Mouse (Mus musculus) stomach, embryonic 15.5 days (tissue): Measurements from ENCODE around the gene Lgals3bp. TPM values are rescaled to one million over a fixed set of nuclear protein-coding genes. Genes with fewer than 3 reads are reported as not detected.

ENCODE experiments used
- ATAC-seq: fragments of 200-750 bp; cut with Nextera tagmentation; 2 replicates; pipeline ENCODE4 v1.8.0; 2017; ENCODE audit warnings: low read depth, moderate number of reproducible peaks, moderate TSS enrichment; ENCODE audit not compliant: insufficient read depth, low FRiP score
- H3K27ac ChIP-seq: fragments of 300-500 bp; sonication (generic); 2 replicates; pipeline ENCODE4 v1.5.1; 2015; ENCODE audit warnings: mild to moderate bottlenecking, inconsistent platforms
- H3K27me3 ChIP-seq: fragments of 300-500 bp; sonication (generic); replicated peaks from 2 replicates; pipeline ENCODE4 v1.6.1; 2015; ENCODE audit warnings: inconsistent platforms
- H3K36me3 ChIP-seq: fragments of 300-500 bp; sonication (generic); 2 replicates; pipeline ENCODE4 v1.6.1; 2015; ENCODE audit warnings: inconsistent platforms
- H3K4me1 ChIP-seq: fragments of 300-500 bp; sonication (generic); 2 replicates; pipeline ENCODE4 v1.6.1; 2015; ENCODE audit warnings: inconsistent platforms
- H3K4me2 ChIP-seq: fragments of 300-500 bp; sonication (generic); 2 replicates; pipeline ENCODE4 v1.6.1; 2015; ENCODE audit warnings: mild to moderate bottlenecking, inconsistent platforms
- H3K4me3 ChIP-seq: fragments of 300-500 bp; sonication (generic); replicated peaks from 2 replicates; pipeline ENCODE4 v1.5.1; 2015; ENCODE audit warnings: inconsistent platforms
- H3K9ac ChIP-seq: fragments of 300-500 bp; sonication (generic); 2 replicates; pipeline ENCODE4 v1.6.1; 2015; ENCODE audit warnings: inconsistent platforms
- H3K9me3 ChIP-seq: fragments of 300-500 bp; sonication (generic); 2 replicates; pipeline ENCODE4 v1.6.1; 2016; ENCODE audit warnings: inconsistent platforms
- WGBS: fragments of 180-500 bp; shearing (Covaris S2); methylation state at CpG from one replicate; pipeline ENCODE4 v1.1.7; 2015; 5-methylcytosine and 5-hydroxymethylcytosine counted together
- polyA plus RNA-seq: library from polyadenylated mRNA; unstranded; fragments of >200 nt; fragmentation: Nextera tagmentation; extraction: Ambion mirVana; gene quantifications from 2 replicates; pipeline ENCODE4 v1.2.1, GENCODE M21; 2015

Gene Lgals3bp
- polyA plus RNA-seq, 1 experiment from 2014 or later: 67.4 TPM

DNA sequence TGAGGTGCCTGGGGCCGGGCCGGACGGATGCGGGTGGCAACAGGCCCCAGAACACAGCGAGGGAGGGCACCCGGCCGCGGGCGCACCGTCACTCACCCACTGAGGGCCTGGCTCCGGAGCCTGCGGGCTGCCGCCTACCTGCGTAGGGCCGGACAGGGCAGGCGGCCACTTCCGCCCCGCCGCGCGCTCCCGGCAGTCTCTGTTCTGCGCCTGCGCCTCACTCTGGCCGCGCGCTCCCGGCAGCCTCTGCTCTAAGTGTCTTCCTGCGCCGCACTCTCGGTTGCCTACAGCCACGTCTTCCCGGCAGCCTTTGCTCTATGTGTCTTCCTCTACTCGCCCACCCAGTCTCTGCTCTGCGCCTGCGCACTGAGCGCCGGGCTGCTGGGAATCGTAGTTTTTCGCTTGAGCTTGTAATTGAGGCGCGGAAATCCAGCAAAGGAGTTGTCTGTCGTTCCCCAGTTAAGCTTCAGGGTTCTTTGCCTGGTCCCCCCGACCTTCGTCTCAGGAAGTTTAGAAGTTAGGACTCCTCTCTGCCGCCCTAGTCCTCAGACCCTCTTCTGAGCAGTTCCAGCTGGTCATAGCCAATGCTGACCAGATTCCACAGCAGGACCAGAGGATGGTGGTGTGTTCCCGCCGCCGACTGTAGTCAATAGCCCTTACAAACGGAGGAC lies 17.1 kb upstream of the Lgals3bp start, which contains the start of gene Cant1:
Gene Cant1, minus strand, starts transcription at position 253 of the 671 bp plus-strand sequence.
- H3K9ac ChIP-seq: peak within 1 kb of the TSS; percentile 67
- H3K4me1 ChIP-seq: peaks cover 31% of the 10 kb centered on the region
- H3K27ac ChIP-seq: peak within 1 kb of the TSS; percentile 64
- no peaks in the 10 kb centered on the region for H3K27me3 ChIP-seq
- H3K9me3 ChIP-seq: no peaks in the 10 kb centered on the region
- H3K4me3 ChIP-seq: peak within 1 kb of the TSS; percentile 91
- under 1% methylated on average over 50 of the region's 50 CpGs for WGBS
- H3K4me2 ChIP-seq: peak within 1 kb of the TSS; percentile 81
- peak; percentile 95 for ATAC-seq
- 0 out of 2 replicates have a peak, but pooled peaks cover 10% of the 10 kb centered on the region for H3K36me3 ChIP-seq

DNA sequence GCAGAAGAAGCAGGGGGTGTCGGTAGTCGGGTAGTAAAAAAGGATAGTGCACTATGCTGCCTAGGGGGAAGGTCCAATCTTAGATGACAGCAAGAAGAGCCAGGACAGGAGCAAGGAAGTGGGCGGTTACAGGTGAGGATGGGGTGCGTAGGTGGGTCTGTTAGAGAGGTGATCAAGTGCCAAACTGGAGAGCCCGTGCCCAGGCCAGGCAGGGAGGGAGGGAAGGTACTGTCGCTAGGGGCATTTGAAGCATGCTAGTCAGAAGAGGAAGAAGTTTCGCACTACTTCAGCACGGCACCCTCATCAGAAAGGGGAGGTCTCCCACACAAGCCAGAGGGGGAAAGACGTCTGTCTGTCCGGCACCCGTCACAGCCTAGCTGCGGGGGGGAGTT lies 16.5 kb upstream of the Lgals3bp start:
- peak overlapping the region; percentile 91 for H3K4me3 ChIP-seq
- H3K36me3 ChIP-seq: 0 out of 2 replicates have a peak, but pooled peaks cover 10% of the 10 kb centered on the region
- peak; percentile 12 for ATAC-seq
- peaks cover 26% of the 10 kb centered on the region for H3K4me1 ChIP-seq
- no peaks in the 10 kb centered on the region for H3K9me3 ChIP-seq
- H3K9ac ChIP-seq: peak overlapping the region; percentile 67
- peak overlapping the region; percentile 64 for H3K27ac ChIP-seq
- peak overlapping the region; percentile 81 for H3K4me2 ChIP-seq
- no peaks in the 10 kb centered on the region for H3K27me3 ChIP-seq
- WGBS: 5% methylated on average over 12 of the region's 12 CpGs

DNA sequence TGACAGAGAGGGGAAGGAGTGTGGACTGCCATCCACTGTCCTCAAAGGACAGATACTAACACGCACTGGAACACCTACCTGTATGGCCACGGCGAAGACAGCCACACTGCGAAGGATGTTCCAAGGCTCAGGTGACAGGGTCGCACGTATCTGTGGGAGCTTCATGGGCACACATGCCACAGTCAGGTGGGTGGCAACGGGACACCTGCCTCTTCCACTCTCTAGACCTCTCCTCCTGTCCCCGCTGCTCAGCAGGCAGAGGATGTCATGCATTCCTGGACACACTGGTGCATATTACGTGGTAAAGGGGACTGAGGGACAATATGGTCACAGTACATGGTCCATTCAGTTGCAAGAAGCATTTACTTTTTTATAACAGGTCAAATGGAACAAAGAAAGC lies 15.6 kb upstream of the Lgals3bp start:
- no peak for ATAC-seq
- Histone ChIP-seq H3K4me1 (peaks cover 25% of the 10 kb centered on the region), H3K27me3 (no peaks in the 10 kb centered on the region), H3K9me3 (no peaks in the 10 kb centered on the region), H3K36me3 (0 out of 2 replicates have a peak, but pooled peaks cover 10% of the 10 kb centered on the region), H3K9ac (peak overlapping the region; percentile 67), H3K27ac (no peak overlapping the region), H3K4me2 (peak overlapping the region; percentile 81), H3K4me3 (peak overlapping the region; percentile 91; the same call in 1 of the 2 replicates)
- 93% methylated on average over 9 of the region's 9 CpGs for WGBS

DNA sequence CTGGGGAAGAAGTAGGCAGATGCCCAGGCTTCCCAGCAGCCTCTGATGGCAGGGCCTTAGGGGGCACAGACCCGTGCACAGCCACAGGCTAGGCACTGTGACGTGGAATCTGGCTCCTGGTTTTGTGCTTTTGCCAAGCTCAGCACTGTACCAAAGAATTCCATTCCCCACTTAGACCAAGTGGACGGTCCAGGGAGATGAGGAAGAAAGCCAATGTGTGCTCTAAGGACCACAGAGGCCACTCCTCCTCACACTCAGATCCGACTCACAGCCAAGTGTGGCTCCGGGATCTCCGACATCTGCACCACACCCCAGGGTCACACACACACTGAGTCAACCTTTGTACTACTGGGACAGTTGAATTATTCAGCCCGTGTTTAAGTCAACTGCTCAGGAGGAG lies 14.2 kb upstream of the Lgals3bp start:
- Histone ChIP-seq H3K4me1 (peaks cover 27% of the 10 kb centered on the region), H3K27ac (peak overlapping the region; percentile 65), H3K4me3 (no peak overlapping the region), H3K27me3 (no peaks in the 10 kb centered on the region), H3K9ac (no peak overlapping the region), H3K4me2 (peak overlapping the region; percentile 8; the same call in 1 of the 2 replicates), H3K36me3 (0 out of 2 replicates have a peak, but pooled peaks cover 10% of the 10 kb centered on the region), H3K9me3 (no peaks in the 10 kb centered on the region)
- 79% methylated on average over 7 of the region's 7 CpGs for WGBS
- ATAC-seq: no peak

DNA sequence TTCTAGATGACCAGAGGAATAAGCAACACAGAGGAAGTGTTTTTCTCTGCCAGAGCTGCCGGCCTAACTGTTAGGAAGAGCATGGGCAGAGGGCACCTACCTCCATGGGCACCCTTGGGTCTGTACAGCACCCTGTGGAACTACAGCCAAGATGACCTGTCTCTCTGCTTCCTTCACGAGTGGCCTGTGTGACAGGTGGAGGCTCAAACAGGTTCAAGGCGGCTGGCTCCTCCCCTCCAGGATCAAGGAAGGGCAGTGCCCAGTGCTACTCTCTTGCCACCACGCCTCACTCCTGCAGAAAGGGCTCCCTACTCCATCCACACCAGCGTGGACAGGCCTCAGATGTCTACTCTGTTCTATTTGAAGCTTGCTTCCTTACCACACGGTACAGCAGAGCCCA lies 13.7 kb upstream of the Lgals3bp start:
- no peak overlapping the region for H3K4me3 ChIP-seq
- no peaks in the 10 kb centered on the region for H3K9me3 ChIP-seq
- ATAC-seq: no peak
- H3K9ac ChIP-seq: no peak overlapping the region
- no peaks in the 10 kb centered on the region for H3K27me3 ChIP-seq
- no peak overlapping the region for H3K27ac ChIP-seq
- H3K4me2 ChIP-seq: no peak overlapping the region
- H3K4me1 ChIP-seq: peaks cover 27% of the 10 kb centered on the region
- WGBS: 74% methylated on average over 6 of the region's 6 CpGs
- H3K36me3 ChIP-seq: peaks cover 13% of the 10 kb centered on the region; the same call in 1 of the 2 replicates

DNA sequence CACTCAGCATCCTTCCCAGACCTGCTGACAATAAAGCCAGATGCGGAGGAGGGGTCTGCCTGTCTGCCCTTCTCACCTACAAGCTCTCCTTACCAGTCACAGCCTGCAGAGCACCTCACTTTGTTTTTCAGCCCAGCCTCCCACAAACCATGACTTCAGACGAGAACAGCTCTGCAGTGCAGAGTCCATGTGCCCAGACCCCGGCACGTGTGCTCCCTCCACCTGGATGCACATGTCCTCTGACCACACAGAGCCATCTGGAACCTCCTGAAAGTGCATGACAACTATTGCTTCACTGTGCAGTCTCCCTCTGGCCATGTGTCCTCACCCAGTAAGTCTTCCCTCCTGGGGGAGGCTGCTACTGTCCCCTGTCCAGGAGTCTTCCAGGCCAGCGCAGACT lies 12.4 kb upstream of the Lgals3bp start:
- Histone ChIP-seq H3K9me3 (no peaks in the 10 kb centered on the region), H3K9ac (no peak overlapping the region), H3K4me1 (peaks cover 22% of the 10 kb centered on the region), H3K27me3 (no peaks in the 10 kb centered on the region), H3K27ac (no peak overlapping the region), H3K4me2 (no peak overlapping the region), H3K36me3 (peaks cover 18% of the 10 kb centered on the region; the same call in 1 of the 2 replicates), H3K4me3 (no peak overlapping the region)
- no peak for ATAC-seq
- WGBS: 91% methylated on average over 5 of the region's 5 CpGs

DNA sequence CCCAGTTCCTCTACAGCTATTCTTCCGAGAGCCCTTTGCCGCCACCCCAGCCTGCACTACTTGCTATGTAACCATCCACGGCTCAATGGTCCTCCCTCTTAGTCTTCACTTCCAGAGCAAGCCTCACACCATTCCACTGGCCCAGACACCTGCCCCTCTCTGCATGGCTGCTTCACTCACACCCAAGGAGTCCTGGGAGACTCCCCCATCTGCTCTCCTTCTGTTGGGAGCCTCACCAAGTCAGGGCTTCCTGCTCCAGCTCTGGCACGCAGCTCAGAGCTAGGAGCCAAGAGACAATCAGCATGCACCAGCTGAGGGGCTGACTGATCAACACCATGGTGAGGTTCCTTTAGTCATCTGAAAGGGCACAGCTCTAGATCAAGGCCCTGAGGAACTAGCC lies 11.2 kb upstream of the Lgals3bp start:
- no peak overlapping the region for H3K4me3 ChIP-seq
- no peak overlapping the region for H3K9ac ChIP-seq
- H3K27me3 ChIP-seq: no peaks in the 10 kb centered on the region
- H3K36me3 ChIP-seq: peaks cover 21% of the 10 kb centered on the region
- ATAC-seq: no peak
- peaks cover 20% of the 10 kb centered on the region for H3K4me1 ChIP-seq
- no peak overlapping the region for H3K4me2 ChIP-seq
- 88% methylated on average over 4 of the region's 4 CpGs for WGBS
- H3K27ac ChIP-seq: no peak overlapping the region
- no peaks in the 10 kb centered on the region for H3K9me3 ChIP-seq

DNA sequence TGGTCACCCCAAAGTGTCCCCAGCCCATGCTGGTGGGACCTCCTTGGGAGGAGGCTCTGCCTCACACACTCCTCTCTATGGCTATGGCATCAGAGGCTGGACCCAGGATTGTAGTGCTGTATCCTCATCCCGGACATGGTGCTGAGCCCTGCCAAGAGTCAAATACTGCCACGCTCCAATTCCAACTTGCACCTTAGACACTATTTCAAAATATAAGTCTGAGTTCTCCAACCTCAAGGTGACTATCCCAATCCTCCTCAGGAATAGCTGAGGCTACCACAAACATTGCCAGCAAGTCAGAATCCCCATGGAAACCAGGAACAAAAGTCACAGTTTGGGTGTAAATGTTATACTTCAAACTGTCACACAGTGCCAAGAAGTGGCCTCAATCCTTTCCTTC lies 10.7 kb upstream of the Lgals3bp start:
- Histone ChIP-seq H3K4me2 (no peak overlapping the region), H3K9me3 (no peaks in the 10 kb centered on the region), H3K9ac (no peak overlapping the region), H3K27me3 (no peaks in the 10 kb centered on the region), H3K27ac (no peak overlapping the region), H3K4me1 (peaks cover 16% of the 10 kb centered on the region; the same call in 1 of the 2 replicates), H3K36me3 (peaks cover 26% of the 10 kb centered on the region), H3K4me3 (no peak overlapping the region)
- 79% methylated on average over 2 of the region's 2 CpGs for WGBS
- no peak for ATAC-seq

DNA sequence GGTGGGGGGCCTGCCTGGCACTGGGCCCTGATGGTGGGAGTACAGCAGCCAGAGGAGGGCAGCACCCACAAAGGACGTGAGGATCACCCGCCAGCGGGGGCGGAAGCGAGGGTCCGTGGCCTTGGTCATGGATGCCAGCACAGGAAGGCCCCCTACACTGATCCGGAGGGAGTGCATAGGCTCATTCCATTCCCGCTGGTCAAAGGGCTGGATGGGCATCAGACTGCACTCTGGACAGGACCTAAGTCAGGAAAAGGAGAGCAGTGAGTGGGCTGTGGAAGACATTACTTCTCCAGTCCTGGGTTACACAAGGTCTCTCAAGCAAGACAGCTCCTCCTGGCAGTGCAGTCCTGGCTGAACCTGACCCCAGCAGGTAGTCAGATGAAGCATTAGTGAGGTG lies 9.4 kb upstream of the Lgals3bp start:
- Histone ChIP-seq H3K36me3 (peaks cover 32% of the 10 kb centered on the region), H3K9ac (no peak overlapping the region)
- ATAC-seq: no peak

DNA sequence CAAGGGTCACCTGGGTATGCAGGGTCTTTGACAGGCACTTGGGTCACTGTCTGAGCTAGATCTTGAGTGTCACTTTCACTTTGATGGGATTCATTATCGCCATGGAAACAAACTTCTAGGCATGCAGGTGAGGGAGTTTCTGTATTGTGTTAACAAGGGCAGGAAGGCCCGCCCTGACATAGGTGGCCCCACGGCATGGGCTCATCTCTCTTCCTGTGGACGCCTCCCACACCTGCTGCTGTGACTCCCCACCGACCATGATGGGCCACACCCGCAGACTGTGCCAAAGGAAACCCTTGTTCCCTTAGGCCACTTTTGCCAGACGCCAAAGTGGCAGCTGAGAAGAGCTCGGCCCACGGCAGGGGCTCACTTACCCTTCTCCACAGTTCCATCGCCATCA lies 8.6 kb upstream of the Lgals3bp start:
- no peak for ATAC-seq
- no peak overlapping the region for H3K9ac ChIP-seq
- no peak overlapping the region for H3K4me3 ChIP-seq
- H3K9me3 ChIP-seq: no peaks in the 10 kb centered on the region
- peaks cover 38% of the 10 kb centered on the region for H3K36me3 ChIP-seq
- H3K4me2 ChIP-seq: no peak overlapping the region
- no peaks in the 10 kb centered on the region for H3K27me3 ChIP-seq
- 83% methylated on average over 10 of the region's 10 CpGs for WGBS
- 0 out of 2 replicates have a peak, but pooled peaks cover 17% of the 10 kb centered on the region for H3K4me1 ChIP-seq
- peak overlapping the region; percentile 68 for H3K27ac ChIP-seq

More for the DNA sequence above, 9.4 kb upstream of the Lgals3bp start:
- no peak overlapping the region for H3K4me2 ChIP-seq
- H3K9me3 ChIP-seq: no peaks in the 10 kb centered on the region
- 0 out of 2 replicates have a peak, but pooled peaks cover 10% of the 10 kb centered on the region for H3K4me1 ChIP-seq
- 91% methylated on average over 8 of the region's 8 CpGs for WGBS
- no peak overlapping the region for H3K27ac ChIP-seq
- no peaks in the 10 kb centered on the region for H3K27me3 ChIP-seq
- no peak overlapping the region for H3K4me3 ChIP-seq

DNA sequence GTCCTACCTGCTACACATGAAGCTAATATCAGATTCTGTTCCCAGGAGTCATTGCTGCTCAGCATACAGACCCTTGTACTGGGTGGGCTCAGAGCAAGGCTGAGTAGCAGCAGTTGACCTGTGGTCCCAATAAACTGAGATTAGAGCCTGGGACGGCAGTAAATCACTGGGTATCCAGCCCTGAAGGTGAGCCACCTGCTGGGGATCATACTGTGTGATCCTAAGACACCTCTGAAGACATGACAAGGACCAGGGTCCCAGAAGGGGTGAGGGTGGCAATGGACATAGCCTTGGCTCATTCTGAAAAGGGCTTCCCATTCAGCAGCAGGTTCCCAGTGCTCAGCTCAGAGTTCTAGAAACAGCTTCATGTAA lies 8.2 kb upstream of the Lgals3bp start:
- Histone ChIP-seq H3K9me3 (no peaks in the 10 kb centered on the region), H3K9ac (no peak overlapping the region), H3K36me3 (peaks cover 41% of the 10 kb centered on the region), H3K4me2 (no peak overlapping the region), H3K4me3 (no peak overlapping the region), H3K27ac (peak overlapping the region; percentile 68), H3K4me1 (0 out of 2 replicates have a peak, but pooled peaks cover 17% of the 10 kb centered on the region), H3K27me3 (no peaks in the 10 kb centered on the region)
- peak; percentile 14; the same call in 1 of the 2 replicates for ATAC-seq
- 52% methylated on average over 1 of the region's 1 CpGs for WGBS
